Mouse (Mus musculus) midbrain, embryonic 10.5 days (tissue): ENCODE results near the gene Stx12. TPM values are rescaled to one million over a fixed set of nuclear protein-coding genes. Genes with fewer than 3 reads are reported as not detected.

Experiments used
- DNase-seq: peaks from one replicate; pipeline ENCODE4 v3.0.0-alpha.2; 2017; ENCODE audit warnings: low spot score
- H3K27ac ChIP-seq: fragments of 300-500 bp; sonication (generic); replicated peaks from 2 replicates; pipeline ENCODE4 v1.5.1; 2016; ENCODE audit warnings: mild to moderate bottlenecking
- H3K27me3 ChIP-seq: fragments of 300-500 bp; sonication (generic); 2 replicates; pipeline ENCODE4 v1.6.1; 2016; ENCODE audit warnings: low read depth, mild to moderate bottlenecking; ENCODE audit not compliant: poor library complexity, severe bottlenecking
- H3K36me3 ChIP-seq: fragments of 300-500 bp; sonication (generic); 2 replicates; pipeline ENCODE4 v1.6.1; 2016; ENCODE audit warnings: mild to moderate bottlenecking, moderate library complexity
- H3K4me1 ChIP-seq: fragments of 300-500 bp; sonication (generic); 2 replicates; pipeline ENCODE4 v1.6.1; 2016
- H3K4me3 ChIP-seq: fragments of 300-500 bp; sonication (generic); 2 replicates; pipeline ENCODE4 v1.5.1; 2016; ENCODE audit warnings: mild to moderate bottlenecking, moderate library complexity
- H3K9me3 ChIP-seq: fragments of 300-500 bp; sonication (generic); replicated peaks from 2 replicates; pipeline ENCODE4 v1.6.1; 2016; ENCODE audit warnings: mild to moderate bottlenecking
- WGBS: fragments of 180-500 bp; shearing (Covaris S2); methylation state at CpG from one replicate; pipeline ENCODE4 v1.1.7; 2016; 5-methylcytosine and 5-hydroxymethylcytosine counted together
- polyA plus RNA-seq: library from polyadenylated mRNA; unstranded; fragments of >200 nt; fragmentation: Nextera tagmentation; extraction: Ambion mirVana; gene quantifications from 2 replicates; pipeline ENCODE4 v1.2.1, GENCODE M21; 2016

Stx12 gene
- polyA plus RNA-seq, 1 experiment from 2014 or later: 61.5 TPM

DNA sequence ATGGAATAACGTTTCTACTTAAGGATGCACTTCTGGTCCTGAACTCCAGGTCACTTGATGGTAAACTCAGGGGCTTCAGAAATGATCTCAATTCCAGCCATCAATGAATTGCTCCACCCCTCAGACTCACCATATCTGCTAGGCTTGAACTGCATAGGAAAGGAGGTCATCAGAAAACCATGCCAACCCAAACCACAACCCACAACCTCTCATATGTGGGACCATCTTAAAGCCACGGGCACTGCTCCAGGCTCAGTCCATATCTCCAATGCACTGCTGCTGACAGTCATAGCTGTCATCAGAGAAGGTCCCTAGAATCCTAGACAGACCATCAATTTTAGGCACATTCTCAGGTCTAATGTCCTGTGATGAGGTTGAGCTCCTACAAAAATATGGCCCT lies 19.8 kb upstream of the Stx12 start:
- DNase-seq: no peak
- no peaks in the 10 kb centered on the region for H3K27me3 ChIP-seq
- no peaks in the 10 kb centered on the region for H3K9me3 ChIP-seq
- 87% methylated on average over 2 of the region's 2 CpGs for WGBS
- H3K4me3 ChIP-seq: no peak overlapping the region
- H3K27ac ChIP-seq: no peak overlapping the region
- no peaks in the 10 kb centered on the region for H3K4me1 ChIP-seq
- H3K36me3 ChIP-seq: peaks cover 85% of the 10 kb centered on the region

DNA sequence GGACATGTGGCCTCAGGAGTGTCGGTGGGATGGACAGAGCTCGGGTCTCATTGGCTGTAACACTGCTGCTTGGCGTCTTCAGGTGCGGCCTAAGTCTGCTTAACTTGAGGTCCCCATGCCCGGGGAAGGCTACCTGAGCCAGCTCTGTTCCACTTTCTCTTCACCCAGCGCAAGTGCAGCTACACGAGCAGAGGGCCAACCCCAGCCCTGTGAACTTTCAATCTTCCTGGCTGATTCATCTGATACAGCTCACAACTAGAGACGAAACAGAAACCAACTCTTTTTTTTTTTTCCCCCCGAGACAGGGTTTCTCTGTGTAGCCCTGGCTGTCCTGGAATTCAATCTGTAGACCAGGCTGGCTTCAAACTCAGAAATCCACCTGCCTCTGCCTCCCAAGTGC lies 13.9 kb upstream of the Stx12 start:
- 0 out of 2 replicates have a peak, but pooled peaks cover 5% of the 10 kb centered on the region for H3K27me3 ChIP-seq
- DNase-seq: no peak
- 90% methylated on average over 9 of the region's 9 CpGs for WGBS
- no peaks in the 10 kb centered on the region for H3K9me3 ChIP-seq
- peaks cover 35% of the 10 kb centered on the region for H3K36me3 ChIP-seq
- H3K4me3 ChIP-seq: no peak overlapping the region
- H3K27ac ChIP-seq: no peak overlapping the region
- peaks cover 12% of the 10 kb centered on the region for H3K4me1 ChIP-seq

DNA sequence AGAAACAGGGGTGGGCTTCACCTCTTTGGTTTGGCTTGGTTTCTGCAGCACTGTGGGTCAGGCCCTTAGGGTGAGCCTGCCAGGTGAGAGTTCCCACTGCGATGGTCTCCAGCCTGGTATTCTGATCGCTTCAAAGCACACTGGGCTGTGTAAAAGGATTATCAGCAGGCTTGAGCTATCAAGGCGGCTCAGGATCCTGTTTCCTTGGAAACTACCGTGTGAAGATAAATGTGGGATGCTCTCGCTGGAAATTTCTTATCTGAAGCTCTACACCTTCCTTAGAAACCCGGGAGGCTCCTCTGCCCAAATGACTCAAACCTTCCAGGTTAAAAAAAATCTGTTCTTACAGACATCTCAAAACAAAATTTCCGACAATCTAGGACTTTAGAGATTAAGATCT lies 10.1 kb upstream of the Stx12 start:
- Histone ChIP-seq H3K27me3 (0 out of 2 replicates have a peak, but pooled peaks cover 5% of the 10 kb centered on the region), H3K4me1 (peaks cover 12% of the 10 kb centered on the region), H3K9me3 (no peaks in the 10 kb centered on the region), H3K36me3 (no peaks in the 10 kb centered on the region), H3K27ac (no peak overlapping the region), H3K4me3 (0 out of 2 replicates have a peak overlapping the region, but pooled peaks have one; percentile 0)
- peak; percentile 25 for DNase-seq
- 8% methylated on average over 7 of the region's 7 CpGs for WGBS

DNA sequence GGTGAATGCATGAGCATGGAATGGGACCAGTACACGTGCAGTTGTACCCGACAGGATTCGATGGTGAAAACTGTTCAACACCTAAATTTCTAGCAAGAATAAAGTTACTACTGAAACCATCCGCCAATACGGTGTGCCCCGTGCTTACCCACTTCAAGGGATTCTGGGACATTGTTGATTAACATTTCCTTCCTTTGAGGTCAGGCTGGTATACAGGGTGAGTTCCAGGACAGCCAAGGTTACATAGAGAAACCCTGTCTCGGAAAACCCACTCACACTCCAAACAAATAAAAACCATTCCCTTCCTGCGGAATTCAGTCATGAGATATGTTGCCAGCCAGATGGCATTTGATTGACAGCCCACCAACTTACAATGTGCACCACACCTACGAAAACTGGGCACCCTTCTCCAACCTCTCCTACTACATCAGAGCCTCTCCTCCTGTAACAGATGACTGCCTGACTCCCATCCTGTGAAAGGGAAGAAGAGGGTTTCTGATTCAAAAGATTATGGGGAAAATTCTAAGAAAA lies 600 bp upstream of the Stx12 start:
- H3K36me3 ChIP-seq: peaks cover 14% of the 10 kb centered on the region
- no peak for DNase-seq
- peak overlapping the region; percentile 97 for H3K4me3 ChIP-seq
- 22% methylated on average over 9 of the region's 9 CpGs for WGBS
- H3K27me3 ChIP-seq: no peaks in the 10 kb centered on the region
- H3K9me3 ChIP-seq: no peaks in the 10 kb centered on the region
- H3K4me1 ChIP-seq: peaks cover 31% of the 10 kb centered on the region
- peak overlapping the region; percentile 92 for H3K27ac ChIP-seq

DNA sequence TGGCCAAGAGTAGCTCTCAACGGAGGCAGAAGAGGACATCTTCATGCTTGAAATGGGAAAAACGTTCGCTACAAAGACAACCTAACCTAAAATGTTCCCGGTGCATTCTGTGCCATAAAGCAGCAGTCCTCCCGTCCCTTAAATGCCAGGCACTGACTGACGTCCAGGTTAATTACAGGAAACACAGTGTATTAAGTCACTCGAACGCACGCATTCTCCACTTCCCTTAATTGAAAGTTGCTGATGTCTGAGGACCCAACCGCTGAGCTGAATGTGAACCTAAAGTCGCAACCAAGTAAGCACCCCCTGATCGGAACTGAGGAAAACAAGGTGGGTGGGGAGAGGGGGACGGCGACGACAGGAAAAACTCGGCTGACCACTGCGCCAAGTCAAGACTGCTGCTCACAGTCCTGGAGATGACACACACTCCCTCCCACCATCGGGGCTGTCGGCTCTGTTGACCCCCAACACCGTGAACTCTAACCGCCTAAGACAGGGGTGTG lies 697 bp downstream of the Stx12 start:
- WGBS: 7% methylated on average over 21 of the region's 21 CpGs
- peaks cover 31% of the 10 kb centered on the region for H3K4me1 ChIP-seq
- DNase-seq: no peak
- no peaks in the 10 kb centered on the region for H3K9me3 ChIP-seq
- peak overlapping the region; percentile 92 for H3K27ac ChIP-seq
- no peaks in the 10 kb centered on the region for H3K27me3 ChIP-seq
- peaks cover 23% of the 10 kb centered on the region for H3K36me3 ChIP-seq
- H3K4me3 ChIP-seq: peak overlapping the region; percentile 97

DNA sequence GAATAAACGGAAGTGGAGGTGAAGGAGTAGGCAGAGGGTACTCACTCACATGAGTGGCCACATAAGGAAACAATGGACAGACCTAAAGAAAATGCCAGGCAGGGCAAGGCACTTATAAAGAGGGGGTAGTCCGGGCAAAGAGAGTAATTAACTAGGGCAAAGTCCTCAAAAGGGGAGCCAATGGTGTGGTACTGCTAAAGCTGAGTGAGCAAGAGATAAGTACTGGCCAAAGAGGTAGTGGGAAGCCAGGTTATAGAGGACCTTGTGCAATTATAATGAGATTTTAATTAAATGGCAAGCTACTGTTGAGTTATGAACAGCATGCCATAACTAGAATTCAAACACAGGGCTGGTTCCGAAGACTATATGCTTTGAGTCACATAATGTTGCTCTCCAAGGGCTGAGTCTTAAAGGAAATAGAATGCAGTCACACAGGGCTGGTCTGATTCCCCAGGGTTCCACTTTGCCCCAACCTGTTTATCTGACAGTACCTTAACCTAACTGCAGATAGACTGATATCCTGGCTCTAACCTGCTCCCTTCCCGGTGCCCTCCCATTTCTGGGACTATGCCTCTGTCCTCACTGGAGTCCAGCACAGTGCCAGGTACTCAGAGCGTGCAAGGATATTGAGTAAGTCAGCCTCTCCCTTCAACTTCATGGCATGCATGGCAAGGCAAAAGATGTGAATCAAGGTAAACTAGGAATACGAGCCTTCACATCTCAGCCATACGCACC lies 9.8 kb downstream of the Stx12 start:
- DNase-seq: no peak
- no peaks in the 10 kb centered on the region for H3K9me3 ChIP-seq
- H3K4me3 ChIP-seq: no peak overlapping the region
- H3K4me1 ChIP-seq: no peaks in the 10 kb centered on the region
- no peaks in the 10 kb centered on the region for H3K27me3 ChIP-seq
- H3K27ac ChIP-seq: no peak overlapping the region
- WGBS: 94% methylated on average over 7 of the region's 7 CpGs
- peaks cover 39% of the 10 kb centered on the region for H3K36me3 ChIP-seq

DNA sequence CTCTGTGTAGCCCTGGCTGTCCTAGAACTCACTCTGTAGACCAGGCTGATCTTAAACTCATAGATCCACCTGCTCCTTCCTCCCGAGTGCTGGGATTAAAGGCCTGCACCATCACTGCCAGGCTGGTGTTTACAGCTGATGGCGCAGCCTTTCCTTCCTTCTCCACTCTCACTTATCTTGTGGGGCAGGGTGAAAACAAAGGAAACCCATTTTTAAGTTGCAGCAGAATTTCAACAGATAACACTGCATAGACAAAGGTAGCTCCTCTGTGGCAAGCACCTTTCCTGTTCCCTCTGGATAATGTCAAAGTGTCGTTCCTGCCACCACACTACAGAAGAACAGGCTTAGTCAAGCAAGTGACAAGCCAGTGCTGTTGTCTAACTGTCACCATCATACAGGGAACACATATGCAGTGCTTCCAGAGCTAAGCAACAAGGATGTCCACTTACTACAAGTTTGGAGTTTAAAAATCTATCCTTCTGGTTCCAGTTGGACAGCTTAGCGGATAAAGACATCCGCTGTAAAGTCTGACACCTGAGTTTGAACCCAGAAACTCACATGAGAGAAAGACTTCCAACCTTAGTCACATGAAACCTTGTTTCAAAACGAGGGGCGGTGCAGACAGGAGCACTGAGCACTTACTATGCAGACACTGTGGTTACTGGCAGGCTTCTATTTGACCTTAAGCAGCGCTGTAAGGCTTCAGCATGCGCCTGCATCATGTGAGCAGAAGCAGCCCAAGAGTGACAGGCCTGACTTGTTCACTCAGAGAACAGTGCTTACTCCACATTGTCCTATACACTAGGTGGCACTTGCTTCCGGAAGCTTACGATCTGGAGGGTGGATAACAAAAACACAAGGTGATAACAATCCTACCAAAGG lies 10.6 kb downstream of the Stx12 start:
- 94% methylated on average over 11 of the region's 11 CpGs for WGBS
- H3K9me3 ChIP-seq: no peaks in the 10 kb centered on the region
- H3K36me3 ChIP-seq: peaks cover 42% of the 10 kb centered on the region
- H3K4me1 ChIP-seq: no peaks in the 10 kb centered on the region
- DNase-seq: no peak
- no peak overlapping the region for H3K27ac ChIP-seq
- no peak overlapping the region for H3K4me3 ChIP-seq
- H3K27me3 ChIP-seq: no peaks in the 10 kb centered on the region

DNA sequence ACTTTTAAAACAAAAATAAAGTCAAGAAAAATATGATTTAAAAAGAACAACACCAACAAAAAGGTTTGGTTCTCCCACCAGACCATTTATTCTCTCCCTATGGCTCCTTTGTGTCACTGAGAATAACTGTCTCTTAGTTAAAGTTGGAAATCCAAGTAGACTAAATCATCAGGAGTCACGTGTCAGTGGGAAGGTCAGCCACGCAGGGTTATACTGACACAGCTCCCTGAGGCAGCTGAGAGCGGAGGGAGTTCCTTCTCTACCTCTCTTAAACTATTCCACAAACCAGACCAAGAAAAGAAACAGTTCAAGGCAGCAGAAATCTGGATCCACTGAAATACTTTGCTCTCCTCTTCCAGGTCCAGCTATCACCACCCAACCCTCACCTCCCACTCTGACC lies 13.2 kb downstream of the Stx12 start:
- 90% methylated on average over 3 of the region's 3 CpGs for WGBS
- Histone ChIP-seq H3K4me1 (no peaks in the 10 kb centered on the region), H3K4me3 (no peak overlapping the region), H3K9me3 (no peaks in the 10 kb centered on the region), H3K36me3 (peaks cover 62% of the 10 kb centered on the region), H3K27me3 (no peaks in the 10 kb centered on the region), H3K27ac (no peak overlapping the region)
- DNase-seq: no peak

DNA sequence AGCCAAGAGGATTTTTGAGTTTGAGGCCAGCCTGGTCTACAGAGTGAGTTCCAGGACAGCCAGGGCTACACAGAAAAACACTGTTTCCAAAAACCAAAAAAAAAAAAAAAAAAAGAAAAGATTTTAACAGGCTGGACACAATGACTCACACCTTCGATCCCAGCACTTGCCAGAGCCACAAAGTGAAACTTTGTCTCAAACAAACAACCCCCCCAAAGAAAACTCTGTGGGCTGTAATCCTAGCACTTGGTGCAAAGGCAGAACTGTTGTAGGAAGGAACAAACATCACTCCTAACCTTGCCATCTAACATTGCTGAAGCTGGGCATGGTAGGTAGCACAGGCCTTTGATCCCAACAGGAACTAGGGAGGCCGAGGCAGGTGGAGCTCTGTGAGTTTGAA lies 19.5 kb downstream of the Stx12 start:
- WGBS: 90% methylated on average over 2 of the region's 2 CpGs

DNA sequence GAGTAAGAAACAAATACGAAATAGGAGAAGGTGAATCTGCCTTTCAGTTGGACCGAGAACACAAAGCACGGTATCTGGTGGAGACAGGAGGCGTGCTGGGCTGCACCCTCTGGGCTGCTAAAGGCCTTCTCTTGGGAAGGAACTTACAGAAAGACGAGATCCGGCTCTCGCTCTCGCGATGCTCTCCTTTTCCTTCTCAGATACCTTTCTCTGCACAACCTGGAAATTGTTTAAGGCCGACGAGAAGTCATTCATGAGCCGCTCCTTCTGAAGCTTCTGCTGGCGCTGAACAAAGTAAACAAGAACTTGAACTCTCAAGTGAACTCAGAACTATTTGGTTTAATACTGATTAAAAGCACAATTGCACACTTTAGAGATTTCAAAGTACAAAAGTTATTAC lies 21.3 kb downstream of the Stx12 start:
- H3K27ac ChIP-seq: no peak overlapping the region
- H3K4me3 ChIP-seq: no peak overlapping the region
- no peak for DNase-seq
- H3K36me3 ChIP-seq: peaks cover 93% of the 10 kb centered on the region
- no peaks in the 10 kb centered on the region for H3K9me3 ChIP-seq
- no peaks in the 10 kb centered on the region for H3K4me1 ChIP-seq
- H3K27me3 ChIP-seq: no peaks in the 10 kb centered on the region
- WGBS: 94% methylated on average over 13 of the region's 13 CpGs

More for the DNA sequence above, 19.5 kb downstream of the Stx12 start:
- Histone ChIP-seq H3K4me3 (no peak overlapping the region), H3K4me1 (no peaks in the 10 kb centered on the region), H3K9me3 (no peaks in the 10 kb centered on the region), H3K27ac (no peak overlapping the region), H3K36me3 (peaks cover 93% of the 10 kb centered on the region), H3K27me3 (no peaks in the 10 kb centered on the region)
- DNase-seq: no peak

DNA sequence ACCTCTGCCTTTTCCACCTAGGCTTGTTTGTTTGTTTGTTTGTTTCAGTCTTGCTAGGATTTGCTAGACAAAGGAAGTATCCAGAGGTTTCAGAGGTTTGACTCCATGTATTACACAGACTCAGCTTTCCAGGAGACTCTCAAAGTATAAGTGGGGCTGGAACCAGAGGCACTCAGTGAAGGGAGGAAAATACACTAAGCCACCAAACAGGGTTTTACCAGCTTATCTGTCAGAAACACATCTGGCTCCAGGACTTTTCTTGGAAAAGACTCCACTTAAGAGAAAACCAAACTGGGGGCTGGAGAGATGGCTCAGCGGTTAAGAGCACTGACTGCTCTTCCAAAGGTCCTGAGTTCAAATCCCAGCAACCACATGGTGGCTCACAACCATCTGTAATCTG lies 23.4 kb downstream of the Stx12 start:
- DNase-seq: no peak
- Histone ChIP-seq H3K36me3 (peaks cover 93% of the 10 kb centered on the region), H3K9me3 (no peaks in the 10 kb centered on the region), H3K27ac (no peak overlapping the region), H3K4me1 (no peaks in the 10 kb centered on the region), H3K4me3 (no peak overlapping the region), H3K27me3 (no peaks in the 10 kb centered on the region)
- WGBS: 84% methylated on average over 1 of the region's 1 CpGs

DNA sequence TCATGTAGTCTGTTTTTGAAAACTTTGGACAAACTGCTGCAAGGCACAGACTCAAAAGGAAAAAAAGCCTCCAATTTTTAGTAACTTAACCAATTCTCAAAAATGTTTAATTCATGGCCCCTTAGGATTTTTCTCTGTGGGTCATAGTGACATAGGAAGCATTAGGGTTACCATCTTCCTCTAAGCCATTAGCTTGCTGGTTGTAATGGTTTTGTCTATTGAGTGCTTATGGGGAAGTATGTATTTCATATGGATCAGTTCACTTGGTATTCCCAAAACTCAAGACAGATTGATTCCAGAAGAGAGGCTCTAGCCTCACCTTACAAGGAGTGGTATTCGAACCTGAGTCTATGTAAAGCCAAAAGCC lies 40.6 kb downstream of the Stx12 start:
- Histone ChIP-seq H3K4me1 (peaks cover 18% of the 10 kb centered on the region), H3K36me3 (peaks cover 29% of the 10 kb centered on the region), H3K27me3 (no peaks in the 10 kb centered on the region), H3K27ac (peak overlapping the region; percentile 94), H3K9me3 (no peaks in the 10 kb centered on the region), H3K4me3 (peak overlapping the region; percentile 98)
- 85% methylated on average over 1 of the region's 1 CpGs for WGBS
- DNase-seq: no peak
